Mouse (Mus musculus) ovary, postnatal 10 days (tissue): ENCODE results near the gene Car3.
A peak's percentile ranks its signal among the peaks of the same experiment; 100 is the strongest.
"Not testable (repeated sequence)": the region's sequence is repeated elsewhere in the genome, so short reads cannot be mapped to it uniquely, and the experiment has no call there.

ENCODE experiments used
- DNase-seq: peaks from one replicate; pipeline ENCODE4 v3.0.0; 2022; ENCODE audit warnings: low spot score

Gene Car3

DNA sequence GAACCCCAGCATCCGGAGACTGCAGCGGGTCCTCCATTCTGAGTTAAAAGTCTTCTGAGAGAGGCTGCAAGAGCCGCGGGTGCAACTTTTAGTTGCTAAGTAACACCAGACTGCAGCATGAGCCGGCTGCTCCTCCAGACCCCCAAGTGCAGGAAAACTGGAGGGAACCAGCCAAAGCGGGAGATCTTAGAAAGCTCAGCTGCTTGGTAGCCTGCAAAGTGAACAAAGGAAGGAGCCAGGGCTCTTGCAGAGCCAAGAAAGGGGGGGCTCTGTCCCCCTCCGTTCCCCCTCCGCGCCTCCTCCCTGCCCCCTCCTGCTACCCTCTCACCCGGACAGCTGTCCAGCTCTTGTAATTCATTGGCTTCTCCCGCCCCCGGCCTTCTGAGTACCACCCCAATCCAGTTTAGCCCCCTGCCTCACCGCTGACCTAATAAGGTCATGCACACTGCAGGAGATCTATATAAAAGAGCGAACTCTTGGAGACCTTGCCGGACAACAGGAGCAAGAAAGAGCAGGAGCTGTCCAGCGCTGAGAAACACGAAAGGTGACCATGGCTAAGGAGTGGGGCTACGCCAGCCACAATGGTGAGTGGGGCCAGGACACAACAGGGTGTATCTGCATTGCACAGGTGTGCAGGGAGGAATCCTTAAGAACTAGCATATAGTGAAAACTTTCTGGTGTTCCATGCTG is at the start of gene Car3:
TSS of gene Car3 (plus strand) at position 491 of the 690 bp plus-strand sequence.
- no peak for DNase-seq

DNA sequence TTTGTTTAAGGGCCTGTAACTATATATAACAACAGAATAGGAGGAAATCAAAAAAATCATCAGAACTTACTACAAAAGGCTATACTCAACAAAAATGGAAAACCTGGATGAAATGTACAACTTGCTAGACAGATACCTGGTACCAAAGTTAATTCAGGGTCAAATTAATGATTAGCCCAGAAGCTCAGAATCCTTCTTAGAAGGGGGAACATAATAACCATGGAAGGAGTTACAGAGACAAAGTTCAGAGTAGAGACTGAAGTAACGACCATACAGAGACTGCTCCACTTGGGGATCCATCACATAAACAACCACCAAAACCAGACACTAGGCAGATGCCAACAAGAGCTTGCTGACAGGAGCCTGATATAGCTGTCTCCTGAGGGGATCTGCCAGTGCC is 47.9 kb upstream of the Car3 start:
- not testable (repeated sequence) for DNase-seq

DNA sequence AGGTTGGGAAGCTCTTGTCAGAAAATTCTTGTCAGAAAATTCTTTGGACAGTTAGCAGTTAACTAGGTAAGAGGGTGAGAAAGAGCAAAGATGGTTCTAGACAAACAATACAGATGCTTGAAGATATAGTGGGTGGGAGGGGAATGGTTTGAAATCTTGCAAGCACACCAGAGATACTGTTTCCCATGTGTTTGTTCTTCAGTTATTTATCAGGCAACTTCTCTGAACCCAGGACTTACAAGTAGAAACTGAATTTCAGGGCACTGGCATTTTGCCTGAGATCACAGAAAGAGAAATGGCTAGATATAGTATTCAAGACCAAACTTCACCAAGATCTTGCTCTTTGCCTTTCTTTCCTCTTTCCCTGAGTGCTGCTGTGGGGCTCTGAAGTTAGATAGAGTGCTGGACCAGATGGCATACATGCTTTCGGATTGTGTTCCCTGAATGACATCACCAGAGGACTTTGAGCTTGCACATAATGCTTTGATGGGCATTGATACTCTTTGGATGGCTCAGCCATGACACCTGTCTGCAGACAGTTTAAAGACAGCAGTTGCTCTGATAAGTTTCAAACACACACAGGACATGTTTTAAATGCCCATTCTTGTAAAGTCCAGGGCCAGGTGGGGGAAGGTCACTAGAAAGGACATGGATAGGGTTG is 43.3 kb upstream of the Car3 start:
- no peak for DNase-seq

DNA sequence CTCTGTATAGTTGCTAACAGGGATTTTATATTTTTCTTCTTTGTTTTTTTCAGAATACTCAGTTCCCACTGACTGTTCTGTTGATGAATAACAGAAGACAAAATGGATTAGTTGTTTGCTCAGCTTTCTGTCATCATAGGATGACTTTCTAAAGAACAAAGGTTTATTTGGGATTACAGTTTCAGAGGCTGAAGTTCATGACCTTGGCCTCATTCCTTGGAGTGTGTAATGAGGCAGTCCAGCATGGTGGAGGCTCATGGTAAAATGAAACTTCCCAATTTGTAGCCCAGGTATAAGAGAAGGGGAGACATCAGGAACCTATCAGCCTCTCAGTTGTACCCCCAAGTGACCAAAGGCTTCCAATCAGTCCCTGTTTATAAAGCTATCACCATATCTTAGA is 34.4 kb upstream of the Car3 start:
- no peak for DNase-seq

DNA sequence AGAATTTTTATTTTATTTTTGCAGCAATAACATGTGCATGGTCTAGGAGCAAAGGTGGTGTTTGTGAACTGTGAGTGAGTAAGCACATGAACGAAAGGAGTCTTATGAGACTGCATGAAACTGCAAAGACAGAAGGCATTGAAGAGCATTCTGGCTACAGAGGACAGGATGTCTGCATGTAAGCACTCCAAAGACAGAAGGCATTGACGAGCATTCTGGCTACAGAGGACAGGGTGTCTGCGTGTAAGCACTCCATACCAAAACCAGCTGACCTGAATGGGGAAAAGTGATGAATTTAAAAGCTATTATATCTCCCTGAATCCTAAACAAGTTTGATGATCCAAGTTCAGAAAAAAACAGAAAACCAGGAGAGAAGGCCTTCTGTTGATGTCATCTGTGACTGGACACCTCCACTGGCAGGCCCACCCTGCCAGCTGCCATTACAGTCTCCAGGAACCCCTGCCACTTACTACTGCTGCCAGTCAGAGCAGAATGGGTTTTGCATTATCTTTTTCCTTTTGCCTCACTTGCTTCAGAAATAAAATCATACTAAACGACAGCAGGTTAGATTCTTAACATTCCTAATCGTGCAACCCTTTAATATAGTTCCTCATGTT is 32.0 kb upstream of the Car3 start:
- no peak for DNase-seq

DNA sequence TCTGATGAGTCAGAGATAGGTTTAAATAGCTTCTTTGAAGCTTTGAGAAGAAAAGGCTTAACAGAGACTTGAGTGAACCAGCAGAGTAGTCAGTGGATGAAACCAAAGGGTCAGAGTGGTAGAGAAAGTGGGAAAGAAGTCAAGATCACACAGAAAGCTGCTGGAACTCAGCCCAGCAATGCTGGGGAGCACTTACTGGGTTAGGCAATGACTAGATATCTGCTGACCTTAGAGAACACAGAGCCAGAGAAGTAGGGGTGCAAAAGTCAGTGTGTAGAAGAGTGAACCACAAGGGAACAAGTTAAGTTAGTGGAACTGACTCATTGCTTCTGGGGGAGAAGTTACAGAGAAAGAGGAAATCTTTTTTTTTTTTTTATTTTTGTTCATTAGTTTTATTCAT is 30.5 kb upstream of the Car3 start:
- no peak for DNase-seq

DNA sequence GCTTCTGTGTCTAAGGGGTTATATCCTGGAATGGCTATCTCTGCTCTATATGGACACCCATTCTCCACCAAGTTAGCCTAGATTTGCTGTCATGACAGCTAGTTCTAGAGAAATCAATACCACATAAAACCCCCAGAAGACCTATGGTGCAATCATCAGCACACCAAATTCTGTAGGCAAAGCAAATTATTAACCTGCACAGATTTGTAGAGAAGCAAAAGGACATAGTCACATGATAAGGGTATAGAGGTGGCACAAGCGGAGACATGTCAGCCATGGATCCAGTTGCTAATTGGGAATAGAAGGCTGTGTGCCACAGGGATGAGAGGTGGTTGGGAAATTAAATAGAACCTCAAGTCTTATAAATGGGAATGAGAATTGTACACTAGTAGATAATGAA is 24.4 kb upstream of the Car3 start:
- DNase-seq, result no peak

DNA sequence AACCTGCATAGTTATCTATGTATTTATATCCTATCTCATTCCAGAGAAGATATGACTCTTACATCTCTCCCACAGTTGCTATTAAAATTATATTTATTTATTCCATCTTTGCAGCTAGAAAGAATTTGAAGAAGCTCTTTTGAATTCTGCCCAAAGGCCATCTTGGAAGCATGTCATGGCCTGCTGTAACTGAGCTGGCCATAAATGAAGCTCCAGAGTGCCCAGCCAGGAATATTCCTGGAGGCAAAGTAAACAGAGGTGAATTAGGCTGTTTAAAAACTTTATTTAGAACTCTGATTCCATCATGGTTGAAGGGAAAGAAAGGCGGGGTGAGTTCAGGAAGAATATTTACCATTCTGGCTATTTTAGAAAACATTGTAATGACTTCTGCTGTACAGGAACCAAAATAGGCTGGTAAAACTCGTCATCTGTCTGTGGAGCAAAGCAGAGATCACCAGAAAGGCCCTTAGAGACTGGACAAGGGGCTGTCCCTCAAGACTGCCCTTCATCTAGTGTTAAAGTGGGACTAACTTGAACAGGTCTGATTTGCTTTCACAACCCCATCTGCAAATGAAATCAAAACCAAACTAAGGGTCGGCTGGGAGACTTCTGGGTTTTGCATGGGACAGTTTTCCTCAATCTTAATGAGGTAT is 23.7 kb upstream of the Car3 start:
- no peak for DNase-seq

DNA sequence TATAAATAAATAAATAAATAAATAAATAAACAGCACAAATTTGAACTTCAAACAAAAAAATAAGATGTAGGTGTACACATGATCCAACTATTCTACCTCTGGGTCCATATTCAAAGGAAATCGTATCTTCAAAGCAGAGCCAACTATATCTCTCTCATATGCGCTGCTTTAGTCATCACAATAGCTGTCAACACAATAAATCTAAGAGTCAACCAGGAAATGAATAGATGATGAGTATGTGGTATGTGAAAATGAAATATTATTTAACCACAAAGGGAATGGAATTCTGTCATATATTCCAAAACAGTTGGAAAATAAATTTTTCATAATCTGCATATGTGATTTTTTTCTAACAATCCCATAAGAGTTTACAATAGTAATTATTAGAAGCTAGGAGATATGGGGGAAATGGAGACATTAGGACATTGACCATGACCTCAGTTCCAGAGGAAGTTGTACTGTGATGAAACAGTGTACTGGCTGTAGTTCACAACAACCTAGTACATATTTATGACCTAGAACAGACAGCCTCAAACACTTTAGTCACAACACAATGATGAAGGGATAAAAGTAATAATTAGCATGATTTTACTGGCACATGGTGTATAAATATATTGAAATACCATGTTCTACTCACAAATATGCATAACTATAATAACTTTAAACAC is 14.6 kb upstream of the Car3 start:
- no peak for DNase-seq

DNA sequence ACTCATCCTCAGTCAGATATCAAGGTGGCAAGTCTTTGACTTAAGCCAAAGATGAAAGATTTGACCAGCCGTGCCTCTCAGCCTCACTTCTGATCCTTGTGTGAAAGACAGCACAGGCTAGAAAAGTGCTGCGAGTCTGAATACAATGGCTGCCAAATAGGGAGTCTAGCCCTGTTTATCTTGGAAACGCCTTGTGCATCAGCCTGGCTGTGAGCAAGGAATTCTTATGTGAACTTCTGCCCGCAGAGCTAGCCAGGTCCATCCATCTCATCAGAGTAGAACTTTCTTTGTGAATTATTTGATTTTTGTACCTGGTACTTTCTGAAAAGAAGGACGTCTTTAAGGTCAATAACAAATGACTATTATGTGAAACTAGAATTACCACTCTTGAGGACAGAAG is 9.3 kb upstream of the Car3 start:
- no peak for DNase-seq

DNA sequence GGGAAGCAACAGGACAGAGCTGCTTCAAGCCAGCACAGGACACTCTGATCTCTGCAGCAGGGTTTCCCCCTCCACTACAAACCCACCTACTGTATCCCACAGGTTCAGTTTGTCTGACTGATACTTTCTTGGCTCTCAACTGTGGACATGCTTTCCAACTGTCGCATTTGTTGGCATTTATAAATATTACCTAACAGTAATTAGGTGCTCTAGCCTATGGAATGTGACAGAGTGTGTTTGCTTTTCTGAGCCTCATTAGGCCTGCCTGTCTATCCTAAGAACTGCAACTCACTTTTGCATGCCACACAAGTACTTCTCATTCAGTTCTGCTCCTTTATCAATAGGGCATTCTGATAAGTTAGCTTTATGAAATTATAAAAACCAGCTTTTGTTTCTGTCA is 8.9 kb upstream of the Car3 start:
- DNase-seq, result no peak

DNA sequence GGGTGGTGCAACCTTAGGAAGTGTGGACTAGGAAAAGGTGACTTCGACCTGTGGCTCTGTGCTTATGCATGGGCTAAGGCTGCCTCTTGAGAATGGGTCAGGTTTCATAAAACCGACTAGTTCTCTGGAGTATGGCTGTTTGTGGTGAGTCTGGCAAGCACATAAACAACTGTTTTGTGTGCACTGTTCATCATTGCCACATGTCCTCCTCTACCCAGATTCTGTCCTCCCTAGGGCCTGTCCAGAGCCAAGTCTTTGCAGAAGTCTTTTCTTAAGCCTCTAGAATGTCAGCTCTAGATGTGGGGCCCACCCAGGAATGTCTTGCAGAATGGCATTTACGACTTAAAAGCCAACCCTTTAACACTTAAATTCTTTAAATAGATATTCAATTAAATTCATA is 5.4 kb upstream of the Car3 start:
- no peak for DNase-seq

DNA sequence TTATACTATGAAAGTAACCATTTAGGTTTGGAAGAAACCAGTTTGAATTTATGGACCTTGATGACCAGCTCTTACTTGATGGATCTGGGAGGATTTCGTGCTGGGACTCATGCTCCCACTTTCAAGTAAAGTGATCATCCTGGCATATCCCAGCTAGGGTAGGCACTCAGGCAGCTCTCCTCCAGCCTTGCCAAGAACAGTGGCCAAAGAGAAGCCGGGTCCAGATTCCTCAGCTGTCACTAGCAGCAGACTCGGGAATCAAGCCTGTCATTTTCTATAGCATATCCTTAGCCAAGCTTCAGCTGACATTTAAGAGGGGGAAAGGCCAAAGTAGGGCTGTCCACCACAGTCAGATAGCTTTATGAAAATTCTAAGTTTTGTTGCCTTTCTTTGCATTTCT is 3.0 kb upstream of the Car3 start:
- DNase-seq, result no peak

DNA sequence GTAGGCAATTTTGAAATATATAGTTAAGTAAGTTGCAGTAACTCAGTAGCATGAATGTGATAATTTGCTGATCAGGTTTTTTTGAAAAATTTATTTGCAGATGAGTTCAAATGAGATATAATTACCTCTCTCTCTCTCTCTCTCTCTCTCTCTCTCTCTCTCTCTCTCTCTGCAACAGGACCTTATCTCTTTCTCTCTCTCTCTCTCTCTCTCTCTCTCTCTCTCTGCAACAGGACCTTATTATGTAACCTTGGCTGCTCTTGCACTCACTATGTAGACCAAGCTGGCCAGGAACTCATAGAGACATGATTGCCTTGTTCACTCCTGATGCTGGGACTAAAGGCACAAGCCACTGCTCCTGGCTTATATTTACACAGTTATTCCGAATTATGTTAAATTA is 2.1 kb upstream of the Car3 start:
- DNase-seq, result no peak

DNA sequence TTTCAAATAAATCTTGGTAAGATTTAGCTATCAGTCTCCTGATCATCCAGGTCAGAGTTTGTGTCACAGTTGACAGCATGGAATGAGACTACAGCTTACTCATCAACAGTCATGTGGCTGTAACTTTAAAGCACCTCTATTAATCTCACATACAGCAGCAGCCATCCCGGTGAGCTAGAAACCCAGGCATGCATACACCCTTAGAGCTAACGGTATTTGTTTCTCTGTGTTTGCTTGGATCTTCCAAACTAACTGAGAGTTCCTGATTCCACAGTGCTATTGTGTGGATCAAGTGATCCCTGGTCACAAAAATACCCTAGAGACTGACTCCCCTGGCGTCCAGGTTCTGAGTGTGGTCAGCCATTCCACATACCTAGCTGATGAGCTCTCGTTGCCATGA is 1.5 kb upstream of the Car3 start:
- no peak for DNase-seq

DNA sequence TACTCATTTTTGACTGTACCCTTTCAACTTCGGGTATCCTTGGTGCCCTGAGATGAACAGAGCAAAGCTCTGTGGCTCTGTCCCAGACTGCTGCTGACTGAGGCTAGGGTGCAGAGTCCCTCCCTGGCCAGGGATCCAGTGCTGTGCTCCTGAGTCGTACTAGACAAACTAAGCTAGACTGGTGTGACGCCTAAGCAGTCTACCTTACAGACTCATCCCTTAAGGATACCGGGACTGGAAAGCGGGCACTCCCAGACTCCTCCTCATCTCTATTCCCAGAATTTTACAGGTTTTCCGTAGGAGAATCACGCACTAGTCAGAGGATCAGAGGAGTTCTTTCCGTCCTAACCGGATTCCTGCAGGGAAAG is 674 bp upstream of the Car3 start:
- DNase-seq, result no peak

DNA sequence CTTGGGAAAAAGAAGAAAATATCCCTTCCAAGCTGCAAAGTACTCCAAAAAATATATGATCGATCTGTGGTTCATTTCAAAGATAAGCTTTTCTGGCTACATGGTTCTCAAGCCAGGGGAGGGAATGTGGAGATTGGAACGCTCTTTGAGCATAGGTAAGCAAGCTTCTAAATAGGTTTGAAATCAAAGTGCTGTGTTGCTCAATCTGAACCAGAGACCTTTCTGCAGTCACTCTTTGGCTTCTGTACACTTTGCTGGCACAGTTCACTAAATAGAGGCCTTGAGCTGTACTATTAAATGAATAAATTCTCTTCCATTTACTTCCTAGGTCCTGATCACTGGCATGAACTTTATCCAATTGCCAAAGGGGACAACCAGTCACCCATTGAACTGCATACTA is 610 bp downstream of the Car3 start:
- no peak for DNase-seq

DNA sequence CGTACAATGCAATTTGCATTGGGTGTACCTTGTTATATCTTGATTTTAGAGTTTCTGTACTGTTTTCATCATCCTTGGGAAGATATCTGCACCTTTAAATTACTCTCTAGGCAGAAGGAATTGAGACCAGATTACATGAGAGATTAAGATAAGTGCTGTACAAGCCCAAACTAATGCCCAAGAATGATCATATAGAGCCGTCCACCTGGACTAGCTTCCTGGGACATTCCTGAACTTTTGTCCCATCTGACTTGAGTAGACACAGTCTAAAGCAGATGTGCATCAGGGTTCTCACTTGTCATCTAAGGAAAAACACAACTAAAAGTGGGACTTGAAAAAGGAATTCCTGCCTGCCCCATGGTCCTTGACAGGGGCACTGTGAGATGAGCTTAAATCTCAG is 2.6 kb downstream of the Car3 start:
- DNase-seq, result no peak

DNA sequence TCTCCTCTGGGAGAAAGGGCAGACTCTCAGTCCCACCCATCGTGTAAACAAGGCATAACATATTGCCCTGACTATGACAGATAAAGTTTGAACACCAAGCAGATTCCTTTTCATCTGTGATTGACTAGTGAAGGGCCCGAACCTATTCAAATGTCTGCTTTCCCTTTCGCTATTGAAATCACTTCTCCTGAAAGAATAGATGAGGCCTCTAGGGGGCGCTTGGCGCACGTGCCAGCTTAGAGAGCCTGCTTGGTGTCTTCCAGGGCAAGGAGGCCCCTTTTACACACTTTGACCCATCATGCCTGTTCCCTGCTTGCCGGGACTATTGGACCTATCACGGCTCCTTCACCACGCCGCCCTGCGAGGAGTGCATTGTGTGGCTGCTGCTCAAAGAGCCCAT is 6.5 kb downstream of the Car3 start:
- DNase-seq, result peak; percentile 38

DNA sequence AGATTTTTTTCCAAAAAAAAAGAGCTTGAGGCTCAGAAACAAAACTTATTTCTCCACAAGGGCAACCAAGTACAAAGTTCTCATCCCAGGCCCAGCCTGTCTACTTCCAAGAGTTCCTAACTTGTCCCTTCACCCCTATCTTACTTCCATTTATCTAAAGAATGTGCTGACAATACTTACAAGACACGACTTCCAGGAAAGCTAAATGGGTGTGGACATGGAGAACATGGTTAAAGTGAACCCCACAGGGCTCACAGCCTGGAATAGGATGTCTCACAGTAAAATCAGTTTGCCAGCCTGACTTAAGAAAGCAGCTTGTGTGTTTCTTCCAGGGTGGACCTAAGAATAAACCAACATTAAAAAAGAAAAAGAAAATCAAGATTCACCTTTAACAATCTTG is 7.2 kb downstream of the Car3 start:
- DNase-seq, result no peak

DNA sequence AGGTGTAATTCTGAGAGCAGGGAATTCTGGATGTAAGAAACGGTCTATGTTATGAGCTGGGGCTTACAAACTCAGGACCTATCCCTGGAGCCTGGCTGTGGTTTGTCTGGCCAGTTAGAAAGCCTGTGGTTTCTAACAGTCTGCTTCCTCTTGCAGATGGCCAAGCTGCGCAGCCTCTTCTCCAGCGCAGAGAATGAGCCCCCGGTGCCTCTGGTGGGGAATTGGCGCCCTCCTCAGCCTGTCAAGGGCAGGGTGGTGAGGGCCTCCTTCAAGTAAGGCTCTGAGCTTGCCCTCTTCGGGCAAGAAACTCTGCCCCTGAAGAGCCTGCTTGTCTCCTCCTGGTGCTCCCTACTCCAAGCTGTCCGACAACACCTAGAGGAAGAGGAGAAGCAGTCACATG is 8.1 kb downstream of the Car3 start:
- no peak for DNase-seq

DNA sequence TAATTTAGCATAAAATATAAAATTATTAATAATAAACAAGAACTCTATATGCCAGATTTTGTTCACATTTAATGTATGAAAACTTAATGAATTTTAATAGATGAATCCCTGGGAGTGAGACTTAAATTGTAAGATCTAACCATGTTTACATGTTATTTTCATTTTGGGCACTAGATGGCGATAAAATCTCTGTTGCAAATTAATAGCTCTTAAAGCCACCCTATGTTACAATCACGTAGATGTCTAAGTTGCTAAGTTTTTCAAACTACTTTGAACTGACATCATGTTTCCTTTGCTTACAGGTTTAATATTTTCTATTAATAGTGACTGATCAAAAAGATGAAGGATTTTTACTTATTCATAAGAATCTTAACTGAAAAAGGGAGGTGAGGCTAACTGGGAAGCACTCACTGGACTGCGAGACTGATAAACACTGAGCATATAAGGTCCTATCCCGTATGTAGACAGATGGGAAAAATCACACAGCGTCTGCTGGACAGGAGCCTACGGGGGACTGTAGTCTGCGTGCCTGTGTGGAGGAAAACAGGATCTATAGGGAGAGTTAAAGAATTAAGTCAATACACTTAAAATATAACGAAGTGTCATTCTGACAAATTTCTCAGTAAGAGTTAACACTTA is 11.2 kb downstream of the Car3 start:
- no peak for DNase-seq
